In the genomic region with DNA sequence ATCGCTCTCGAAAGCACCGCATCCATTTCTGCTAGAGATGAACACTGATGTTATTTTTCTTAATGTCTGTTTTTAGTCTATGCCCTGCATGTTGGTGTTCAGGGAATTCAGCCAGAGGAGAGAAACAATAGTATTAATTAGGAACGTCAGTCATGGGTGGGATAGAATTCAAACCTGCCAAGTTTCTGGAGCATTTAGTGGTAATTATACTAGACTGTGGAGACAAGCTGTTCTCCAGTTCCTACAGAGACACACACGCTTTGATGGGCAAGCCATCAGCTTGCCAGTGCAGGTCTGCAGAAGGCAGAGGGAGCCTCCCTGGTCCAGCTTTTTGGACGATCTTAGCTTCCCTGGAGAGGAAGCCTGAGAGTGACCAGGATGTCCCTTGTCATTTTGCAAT, we compare ENCODE assay signal across 24 mouse cellular contexts.
DNase-seq lines count a peak whose midpoint lies in the region; ATAC-seq and TF ChIP-seq lines count a peak whose summit lies in the region.
"Had no signal": no experiment of that assay in that cellular context is flagged by ENCODE, and none has a peak within 500 bp of the region (broad histone marks: within the 10 kb centered on the region; RNA-seq: fewer than 3 reads in every experiment).

No protein-coding gene starts in this region.

- no peak overlapping the region for H3K27ac ChIP-seq in forebrain, embryonic 14.5 days (ENCODE audit: low read depth, low read length)
- no peak overlapping the region for H3K27ac ChIP-seq in forebrain, embryonic 11.5 days (ENCODE audit: low read depth, low read length)
- H3K27ac ChIP-seq: embryonic facial prominence, embryonic 10.5 days; limb, embryonic 10.5 days; liver, embryonic 15.5 days; lung, embryonic 15.5 days; neural tube, embryonic 13.5 days had no signal

- no peak for TF ChIP-seq POLR2A in brain, embryonic 14.5 days (IDR thresholded peaks at IDR 0.05; ENCODE audit: borderline replicate concordance, extremely low read depth, insufficient read depth, insufficient read length, poor library complexity, severe bottlenecking)

- intact Hi-C loops in left cerebral cortex, postnatal 14 days (cut with DNase I), result no loop called here

- H3K4me3 ChIP-seq in forebrain, embryonic 14.5 days (ENCODE audit: low read depth, low read length), result no peak overlapping the region
- H3K4me3 ChIP-seq in forebrain, embryonic 11.5 days (ENCODE audit: low read depth, low read length), result no peak overlapping the region
- H3K4me3 ChIP-seq: embryonic facial prominence, embryonic 10.5 days; limb, embryonic 10.5 days; liver, embryonic 15.5 days; lung, embryonic 15.5 days; myocyte; neural tube, embryonic 13.5 days had no signal

- no peak for TF ChIP-seq CTCF in brain, embryonic 14.5 days (IDR thresholded peaks at IDR 0.05; ENCODE audit: borderline replicate concordance, extremely low read depth, insufficient read depth, insufficient read length)

- no peaks in the 10 kb centered on the region for H3K36me3 ChIP-seq in forebrain, embryonic 14.5 days (ENCODE audit: control insufficient read depth, insufficient read depth, low read length)
- H3K36me3 ChIP-seq in forebrain, embryonic 11.5 days (ENCODE audit: control insufficient read depth, insufficient read depth, low read length), result no peaks in the 10 kb centered on the region
- H3K36me3 ChIP-seq: embryonic facial prominence, embryonic 10.5 days; limb, embryonic 10.5 days; liver, embryonic 15.5 days; lung, embryonic 15.5 days; neural tube, embryonic 13.5 days had no signal

- H3K27me3 ChIP-seq in forebrain, embryonic 14.5 days (replicated peaks; ENCODE audit: control insufficient read depth, insufficient read depth, low read length), result no peaks in the 10 kb centered on the region
- no peaks in the 10 kb centered on the region for H3K27me3 ChIP-seq in forebrain, embryonic 11.5 days (ENCODE audit: control insufficient read depth, insufficient read depth, low read length)
- H3K27me3 ChIP-seq: liver, embryonic 15.5 days; lung, embryonic 15.5 days; neural tube, embryonic 13.5 days had no signal

- ATAC-seq in forebrain, embryonic 14.5 days, result peak; percentile 40; the same call in 1 of the 2 replicates
- ATAC-seq in forebrain, embryonic 11.5 days (replicated peaks; ENCODE audit: low FRiP score), result no peak
- no peak; the same call in 1 of the 2 replicates for ATAC-seq in frontal cortex, adult (ENCODE audit: low TSS enrichment)
- ATAC-seq: hindbrain, embryonic 16.5 days; intestine, embryonic 16.5 days had no signal

- 29% methylated on average over 6 of the region's 6 CpGs for WGBS in forebrain, embryonic 14.5 days
- 82% methylated on average over 6 of the region's 6 CpGs for WGBS in forebrain, embryonic 11.5 days

- H3K4me2 ChIP-seq in forebrain, embryonic 14.5 days (ENCODE audit: low read length), result no peak overlapping the region
- H3K4me2 ChIP-seq in forebrain, embryonic 11.5 days (ENCODE audit: low read depth, low read length, severe bottlenecking), result no peak overlapping the region
- H3K4me2 ChIP-seq: liver, embryonic 15.5 days; lung, embryonic 15.5 days; neural tube, embryonic 13.5 days had no signal

- H3K9ac ChIP-seq in forebrain, embryonic 14.5 days (ENCODE audit: low read length), result no peak overlapping the region
- H3K9ac ChIP-seq in forebrain, embryonic 11.5 days (ENCODE audit: low read length), result no peak overlapping the region
- H3K9ac ChIP-seq: liver, embryonic 15.5 days; lung, embryonic 15.5 days; neural tube, embryonic 13.5 days had no signal

- peak; percentile 80 for DNase-seq in forebrain, embryonic 14.5 days (ENCODE audit: low spot score)
- DNase-seq in forebrain, embryonic 11.5 days (ENCODE audit: low spot score), result no peak
- DNase-seq in left cerebral cortex, postnatal 14 days (ENCODE audit: low spot score in 2 of 2), result peak; percentile 14 to 38
- no peak for DNase-seq in left cerebral cortex, adult 11 months (ENCODE audit: low spot score)
- DNase-seq in brain, embryonic 14.5 days (ENCODE audit: low read depth), result peak; percentile 80
- DNase-seq in layer of hippocampus, adult 9-11 months, result peak; percentile 70
- DNase-seq in gastrocnemius, adult 8-10 months (ENCODE audit: low spot score in 2 of 2), result no peak
- DNase-seq: adrenal gland, adult 2 months; cerebellum, adult 8-10 months; kidney, adult 9 months; kidney, postnatal 14 days; liver; lung, postnatal 4 days; midbrain, embryonic 14.5 days; thymus, postnatal 36 days had no signal

- no peaks in the 10 kb centered on the region for H3K4me1 ChIP-seq in forebrain, embryonic 14.5 days (ENCODE audit: control insufficient read depth, insufficient read depth, low read length)
- no peaks in the 10 kb centered on the region for H3K4me1 ChIP-seq in forebrain, embryonic 11.5 days (replicated peaks; ENCODE audit: control insufficient read depth, insufficient read depth, low read length)
- H3K4me1 ChIP-seq: embryonic facial prominence, embryonic 10.5 days; limb, embryonic 10.5 days; liver, embryonic 15.5 days; lung, embryonic 15.5 days; neural tube, embryonic 13.5 days had no signal

- no peaks in the 10 kb centered on the region for H3K9me3 ChIP-seq in forebrain, embryonic 14.5 days (replicated peaks; ENCODE audit: control insufficient read depth, low read length)
- no peaks in the 10 kb centered on the region for H3K9me3 ChIP-seq in forebrain, embryonic 11.5 days (ENCODE audit: control insufficient read depth, low read length)
- H3K9me3 ChIP-seq: embryonic facial prominence, embryonic 10.5 days; limb, embryonic 10.5 days; liver, embryonic 15.5 days; lung, embryonic 15.5 days; neural tube, embryonic 13.5 days had no signal

Comparison
In these comparisons a context has a peak if more than half of its experiments do, and no peak if none do; other contexts are left out.
1. DNase-seq: peak in forebrain, embryonic 14.5 days (single experiment), left cerebral cortex, postnatal 14 days (2 of 2), brain, embryonic 14.5 days (single experiment) and layer of hippocampus, adult 9-11 months (single experiment); none in forebrain, embryonic 11.5 days (single experiment), left cerebral cortex, adult 11 months (single experiment) and gastrocnemius, adult 8-10 months (0 of 2).